Mouse (Mus musculus): Measurements from ENCODE around the gene Ccdc152. TPM values are rescaled to one million over a fixed set of nuclear protein-coding genes. Genes with fewer than 3 reads are reported as not detected.
A peak's percentile ranks its signal among the peaks of the same experiment; 100 is the strongest.
"Not testable (repeated sequence)": the region's sequence is repeated elsewhere in the genome, so short reads cannot be mapped to it uniquely, and the experiment has no call there.

The Ccdc152 gene
- polyA plus RNA-seq, 1 experiment from 2014 or later = 0.30 TPM

DNA sequence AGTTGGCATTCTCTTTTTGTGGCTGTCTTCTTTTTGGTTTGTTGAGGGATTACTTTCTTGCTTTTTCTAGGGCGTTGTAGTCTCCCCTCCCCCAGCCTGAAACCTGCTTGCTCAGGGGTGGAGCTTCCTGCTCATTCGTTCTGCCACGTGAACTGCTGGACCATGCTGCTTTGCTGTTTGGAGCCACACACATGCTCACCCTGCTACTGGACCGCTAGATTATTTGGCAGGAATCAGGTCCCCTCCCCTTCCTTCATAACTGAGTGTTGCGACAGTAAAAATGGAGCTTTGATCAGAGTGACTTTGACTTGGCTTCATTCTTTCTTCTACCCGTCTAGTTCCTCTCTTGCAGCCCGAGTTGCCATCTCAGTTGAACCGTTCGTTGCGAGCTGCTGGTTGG, 58.3 kb downstream of the Ccdc152 start:
- 88% methylated on average over 10 of the region's 10 CpGs for WGBS
- not testable (repeated sequence) for H3K4me2 ChIP-seq; H3K9ac ChIP-seq; H3K4me1 ChIP-seq; H3K27ac ChIP-seq; H3K36me3 ChIP-seq (replicated peaks); H3K27me3 ChIP-seq (replicated peaks); H3K4me3 ChIP-seq; H3K9me3 ChIP-seq; ATAC-seq (replicated peaks)

- Histone ChIP-seq H3K9me3 (no peaks in the 10 kb centered on the region), H3K9ac (no peak overlapping the region), H3K27ac (no peak overlapping the region), H3K36me3 (replicated peaks) (no peaks in the 10 kb centered on the region), H3K4me1 (no peaks in the 10 kb centered on the region), H3K4me3 (no peak overlapping the region), H3K4me2 (no peak overlapping the region), H3K27me3 (replicated peaks) (no peaks in the 10 kb centered on the region)
- WGBS = 88% methylated on average over 1 of the region's 1 CpGs
- ATAC-seq (replicated peaks) = 0 out of 2 replicates have a peak, but pooled peaks have one; percentile 45
Measured at GRCm38 (mm10) chr15:3237963-3238362, 65.4 kb downstream of the Ccdc152 start.

DNA sequence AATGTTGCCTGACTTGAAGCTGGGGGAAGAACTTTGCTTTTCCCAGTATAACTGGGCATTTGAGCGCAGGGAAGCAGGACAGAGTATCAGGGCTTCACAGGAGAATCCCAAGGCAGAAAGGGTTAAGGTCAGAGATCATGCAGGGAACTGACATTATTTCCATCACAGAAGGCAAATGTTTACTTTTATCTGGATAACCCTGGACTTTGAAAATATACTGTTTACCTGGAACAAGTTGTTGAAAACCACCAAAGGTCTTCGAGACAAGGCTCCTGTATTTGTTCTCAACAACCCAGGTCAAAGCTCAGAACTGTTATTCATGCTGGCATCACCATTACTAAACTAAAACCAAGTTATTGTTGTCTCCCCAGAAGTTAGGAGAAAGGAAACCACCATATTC, 67.0 kb downstream of the Ccdc152 start:
- no peak overlapping the region for H3K27ac ChIP-seq
- no peaks in the 10 kb centered on the region for H3K36me3 ChIP-seq (replicated peaks)
- no peak overlapping the region for H3K4me2 ChIP-seq
- ATAC-seq (replicated peaks) = no peak
- no peaks in the 10 kb centered on the region for H3K9me3 ChIP-seq
- 84% methylated on average over 2 of the region's 2 CpGs for WGBS
- H3K4me3 ChIP-seq = no peak overlapping the region
- H3K27me3 ChIP-seq (replicated peaks) = no peaks in the 10 kb centered on the region
- H3K4me1 ChIP-seq = no peaks in the 10 kb centered on the region
- no peak overlapping the region for H3K9ac ChIP-seq

DNA sequence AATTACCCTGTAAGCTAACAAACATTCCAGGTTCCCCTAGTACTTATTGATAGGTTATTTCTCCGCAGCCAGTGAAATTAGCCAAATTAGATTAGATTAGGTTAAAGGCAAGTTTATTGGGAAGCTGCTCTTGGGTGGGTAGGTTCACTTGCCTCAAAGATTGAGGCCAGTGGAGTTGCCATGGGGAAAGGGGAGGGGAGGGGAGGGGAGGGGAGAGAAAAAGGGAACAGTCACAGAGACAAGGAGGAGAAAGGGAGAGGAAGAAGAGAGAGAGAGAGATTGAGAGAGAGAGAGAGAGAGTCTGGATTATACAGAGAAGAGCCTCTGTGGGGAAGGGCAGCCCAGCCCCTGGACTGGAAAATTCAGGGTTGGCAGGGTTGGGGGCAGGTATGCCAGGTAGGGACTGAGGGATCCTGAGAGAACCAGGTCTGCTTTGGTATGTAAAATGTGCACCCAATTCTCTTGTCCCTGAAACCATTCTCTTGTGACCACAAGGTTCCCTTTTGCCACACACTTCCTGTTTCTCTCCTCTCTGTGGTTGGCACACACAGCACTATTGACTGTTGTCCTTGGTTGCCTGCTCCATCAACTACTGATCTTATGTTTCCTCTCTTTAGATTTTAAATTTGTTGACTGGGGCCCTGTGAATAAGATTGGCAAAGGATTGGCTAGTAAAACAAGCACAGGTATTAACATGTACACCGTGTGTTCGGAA, 69.3 kb downstream of the Ccdc152 start:
- H3K9me3 ChIP-seq = no peaks in the 10 kb centered on the region
- no peaks in the 10 kb centered on the region for H3K27me3 ChIP-seq (replicated peaks)
- 94% methylated on average over 3 of the region's 3 CpGs for WGBS
- H3K27ac ChIP-seq = no peak overlapping the region
- H3K4me2 ChIP-seq = no peak overlapping the region
- no peaks in the 10 kb centered on the region for H3K36me3 ChIP-seq (replicated peaks)
- H3K4me3 ChIP-seq = no peak overlapping the region
- no peaks in the 10 kb centered on the region for H3K4me1 ChIP-seq
- ATAC-seq (replicated peaks) = no peak
- no peak overlapping the region for H3K9ac ChIP-seq

- no peak overlapping the region for H3K4me2 ChIP-seq
- 0 out of 2 replicates have a peak, but pooled peaks have one; percentile 50 for ATAC-seq (replicated peaks)
- no peaks in the 10 kb centered on the region for H3K36me3 ChIP-seq (replicated peaks)
- WGBS = 35% methylated on average over 9 of the region's 9 CpGs
- no peak overlapping the region for H3K4me3 ChIP-seq
- no peaks in the 10 kb centered on the region for H3K27me3 ChIP-seq (replicated peaks)
- no peaks in the 10 kb centered on the region for H3K4me1 ChIP-seq
- H3K27ac ChIP-seq = no peak overlapping the region
- H3K9ac ChIP-seq = no peak overlapping the region
- H3K9me3 ChIP-seq = no peaks in the 10 kb centered on the region
Measured at GRCm38 (mm10) chr15:3232168-3232835, 71.0 kb downstream of the Ccdc152 start.

DNA sequence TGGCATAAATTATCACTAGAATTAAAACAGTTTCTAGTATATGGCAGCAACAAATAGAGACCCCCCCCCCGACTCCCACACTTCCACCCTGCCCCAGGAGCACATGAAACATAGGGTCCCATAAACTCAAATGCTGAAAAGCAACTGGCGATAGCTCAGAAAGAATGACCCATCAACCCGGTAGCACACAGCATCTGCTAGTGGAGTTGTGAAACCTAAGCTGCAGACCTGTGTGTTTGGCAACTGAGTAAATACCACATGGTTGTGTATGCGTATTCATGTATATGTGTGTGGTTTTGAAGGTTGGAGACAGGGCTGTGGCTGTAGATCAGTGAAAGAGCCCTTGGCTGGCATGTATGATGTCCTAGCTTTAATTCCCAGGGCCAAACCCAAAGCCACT, 72.3 kb downstream of the Ccdc152 start:
- H3K27me3 ChIP-seq (replicated peaks) = no peaks in the 10 kb centered on the region
- H3K9ac ChIP-seq = no peak overlapping the region
- no peaks in the 10 kb centered on the region for H3K9me3 ChIP-seq
- no peak overlapping the region for H3K27ac ChIP-seq
- H3K36me3 ChIP-seq (replicated peaks) = no peaks in the 10 kb centered on the region
- H3K4me2 ChIP-seq = no peak overlapping the region
- H3K4me1 ChIP-seq = no peaks in the 10 kb centered on the region
- no peak overlapping the region for H3K4me3 ChIP-seq
- WGBS = 91% methylated on average over 4 of the region's 4 CpGs
- no peak for ATAC-seq (replicated peaks)

Other genes with a start within 250 kb of the Ccdc152 start
- gene Selenop, start 35.0 kb downstream of the Ccdc152 start, polyA plus RNA-seq (2015; fragmentation: Nextera tagmentation; extraction: Ambion mirVana) = 104 and 122 TPM in 2 replicates

Data from midbrain, embryonic 15.5 days (tissue).